Mouse (Mus musculus) lung, postnatal 0 days (tissue): ENCODE results near the gene Ttc26. TPM values are rescaled to one million over a fixed set of nuclear protein-coding genes. Genes with fewer than 3 reads are reported as not detected.
"Not testable (repeated sequence)": the region's sequence is repeated elsewhere in the genome, so short reads cannot be mapped to it uniquely, and the experiment has no call there.

Source experiments
- ATAC-seq: fragments of 200-750 bp; cut with Nextera tagmentation; 2 replicates; pipeline ENCODE4 v1.8.0; 2017; ENCODE audit warnings: moderate library complexity
- DNase-seq: peaks from one replicate; pipeline ENCODE4 v3.0.0-alpha.2; 2016; ENCODE audit warnings: low spot score
- H3K27ac ChIP-seq: fragments of 300-500 bp; sonication (generic); 2 replicates; pipeline ENCODE4 v1.5.1; 2014; ENCODE audit warnings: antibody characterized with exemption, mild to moderate bottlenecking, low read length, mixed read lengths
- H3K27me3 ChIP-seq: fragments of 300-500 bp; sonication (generic); replicated peaks from 2 replicates; pipeline ENCODE4 v1.6.1; 2014; ENCODE audit warnings: low read length, mixed read lengths; ENCODE audit not compliant: insufficient read depth
- H3K36me3 ChIP-seq: fragments of 300-500 bp; sonication (generic); 2 replicates; pipeline ENCODE4 v1.6.1; 2014; ENCODE audit warnings: low read length, mixed read lengths; ENCODE audit not compliant: insufficient read depth
- H3K4me1 ChIP-seq: fragments of 300-500 bp; sonication (generic); 2 replicates; pipeline ENCODE4 v1.6.1; 2014; ENCODE audit warnings: antibody characterized with exemption, low read depth, low read length, mixed read lengths; ENCODE audit not compliant: insufficient read depth
- H3K4me2 ChIP-seq: fragments of 300-500 bp; sonication (generic); replicated peaks from 2 replicates; pipeline ENCODE4 v1.6.1; 2014; ENCODE audit warnings: low read depth, mild to moderate bottlenecking, low read length, moderate library complexity, mixed read lengths
- H3K4me3 ChIP-seq: fragments of 300-500 bp; sonication (generic); 2 replicates; pipeline ENCODE4 v1.5.1; 2014; ENCODE audit warnings: low read depth, low read length
- H3K9ac ChIP-seq: fragments of 300-500 bp; sonication (generic); replicated peaks from 2 replicates; pipeline ENCODE4 v1.6.1; 2014; ENCODE audit warnings: low read depth, mild to moderate bottlenecking
- H3K9me3 ChIP-seq: fragments of 300-500 bp; sonication (generic); 2 replicates; pipeline ENCODE4 v1.6.1; 2016; ENCODE audit warnings: low read length, mixed read lengths
- CTCF ChIP-seq: IDR thresholded peaks from 2 replicates; pipeline ENCODE4 v1.5.1; 2016; ENCODE audit warnings: antibody characterized with exemption, mild to moderate bottlenecking
- EP300 ChIP-seq: IDR thresholded peaks from 2 replicates; pipeline ENCODE4 v1.6.1; 2016; ENCODE audit warnings: antibody characterized with exemption, mild to moderate bottlenecking, control low read depth
- WGBS: fragments of 180-500 bp; shearing (Covaris S2); extraction: QIAGEN DNeasy Blood & Tissue Kit; methylation state at CpG from one replicate; pipeline ENCODE4 v1.1.7; 2014; 5-methylcytosine and 5-hydroxymethylcytosine counted together
- polyA plus RNA-seq: library from polyadenylated mRNA; unstranded; fragments of >200 nt; fragmentation: Nextera tagmentation; extraction: Ambion mirVana; gene quantifications from 2 replicates; pipeline ENCODE4 v1.2.1, GENCODE M21; 2015

Ttc26 gene
- polyA plus RNA-seq, 1 experiment from 2014 or later = 2.3 TPM

GRCm38 (mm10) chr6:38355354-38355823 lies 25.9 kb upstream of the Ttc26 start:
- Histone ChIP-seq H3K9me3 (no peaks in the 10 kb centered on the region), H3K9ac (peak overlapping the region; percentile 76), H3K27ac (peak overlapping the region; percentile 89), H3K4me2 (peak overlapping the region; percentile 77), H3K27me3 (no peaks in the 10 kb centered on the region), H3K4me1 (peaks cover 7% of the 10 kb centered on the region; the same call in 1 of the 2 replicates), H3K4me3 (peak overlapping the region; percentile 66), H3K36me3 (no peaks in the 10 kb centered on the region)
- WGBS = 8% methylated on average over 8 of the region's 8 CpGs
- ATAC-seq = no peak
- peak; percentile 29 for DNase-seq
- TF ChIP-seq EP300 (no peak), CTCF (no peak)

GRCm38 (mm10) chr6:38355862-38356261 lies 25.4 kb upstream of the Ttc26 start:
- no peak for TF ChIP-seq CTCF
- TF ChIP-seq EP300 = no peak
- H3K27ac ChIP-seq = peak overlapping the region; percentile 32; the same call in 1 of the 2 replicates
- DNase-seq = no peak
- no peaks in the 10 kb centered on the region for H3K9me3 ChIP-seq
- no peak for ATAC-seq
- H3K36me3 ChIP-seq = no peaks in the 10 kb centered on the region
- no peak overlapping the region for H3K4me3 ChIP-seq
- no peak overlapping the region for H3K9ac ChIP-seq
- WGBS = 32% methylated on average over 7 of the region's 7 CpGs
- no peaks in the 10 kb centered on the region for H3K27me3 ChIP-seq
- peak overlapping the region; percentile 77; the same call in 1 of the 2 replicates for H3K4me2 ChIP-seq
- H3K4me1 ChIP-seq = peaks cover 7% of the 10 kb centered on the region; the same call in 1 of the 2 replicates

- not testable (repeated sequence) for H3K4me1 ChIP-seq, H3K4me2 ChIP-seq, H3K27me3 ChIP-seq, H3K36me3 ChIP-seq, H3K9me3 ChIP-seq, H3K9ac ChIP-seq, H3K4me3 ChIP-seq
- DNase-seq = peak; percentile 84
- peak; percentile 62 for TF ChIP-seq EP300
- peak; percentile 63 for ATAC-seq
- WGBS = 72% methylated on average over 15 of the region's 15 CpGs
- H3K27ac ChIP-seq = peak overlapping the region; percentile 40; the same call in 1 of the 2 replicates
Observed at GRCm38 (mm10) chr6:38356661-38357433, 24.4 kb upstream of the Ttc26 start.

GRCm38 (mm10) chr6:38357603-38358252 lies 23.5 kb upstream of the Ttc26 start:
- no peaks in the 10 kb centered on the region for H3K9me3 ChIP-seq
- ATAC-seq (no peak), DNase-seq (no peak)
- H3K27ac ChIP-seq = no peak overlapping the region
- H3K27me3 ChIP-seq = no peaks in the 10 kb centered on the region
- no peak overlapping the region for H3K4me2 ChIP-seq
- WGBS = 70% methylated on average over 5 of the region's 5 CpGs
- H3K36me3 ChIP-seq = no peaks in the 10 kb centered on the region
- no peak overlapping the region for H3K4me3 ChIP-seq
- TF ChIP-seq CTCF (no peak), EP300 (no peak)
- no peak overlapping the region for H3K9ac ChIP-seq
- peaks cover 7% of the 10 kb centered on the region; the same call in 1 of the 2 replicates for H3K4me1 ChIP-seq

GRCm38 (mm10) chr6:38358253-38359027 lies 22.8 kb upstream of the Ttc26 start:
- no peak overlapping the region for H3K9ac ChIP-seq
- H3K4me3 ChIP-seq = no peak overlapping the region
- WGBS = 54% methylated on average over 8 of the region's 8 CpGs
- DNase-seq = no peak
- H3K9me3 ChIP-seq = no peaks in the 10 kb centered on the region
- ATAC-seq = no peak
- H3K27me3 ChIP-seq = no peaks in the 10 kb centered on the region
- H3K4me1 ChIP-seq = peaks cover 7% of the 10 kb centered on the region; the same call in 1 of the 2 replicates
- no peak overlapping the region for H3K4me2 ChIP-seq
- no peak overlapping the region for H3K27ac ChIP-seq
- TF ChIP-seq EP300 (no peak), CTCF (no peak)
- H3K36me3 ChIP-seq = no peaks in the 10 kb centered on the region

GRCm38 (mm10) chr6:38359044-38359735 lies 22.1 kb upstream of the Ttc26 start:
- H3K27me3 ChIP-seq, DNase-seq: not testable (repeated sequence)
- 89% methylated on average over 10 of the region's 11 CpGs for WGBS

More at GRCm38 (mm10) chr6:38359044-38359735, 22.1 kb upstream of the Ttc26 start:
- H3K9me3 ChIP-seq, H3K36me3 ChIP-seq, H3K4me3 ChIP-seq, H3K4me1 ChIP-seq, H3K9ac ChIP-seq, H3K4me2 ChIP-seq, ATAC-seq, H3K27ac ChIP-seq: not testable (repeated sequence)
